Mouse (Mus musculus) CH12.LX (cell line): ENCODE data around the gene Chaf1a. TPM values are rescaled to one million over a fixed set of nuclear protein-coding genes. Genes with fewer than 3 reads are reported as not detected.

ENCODE experiments used
- DNase-seq: peaks from one replicate; pipeline ENCODE4 v3.0.0-alpha.2; 2013; ENCODE audit errors: extremely low read depth
- H3K27ac ChIP-seq: 2 replicates; pipeline ENCODE4 v1.5.1; 2012; ENCODE audit warnings: low read depth, mild to moderate bottlenecking, control low read depth, moderate library complexity; ENCODE audit not compliant: insufficient read depth
- H3K27me3 ChIP-seq: replicated peaks from 2 replicates; pipeline ENCODE3; 2012; ENCODE audit warnings: inconsistent platforms
- H3K36me3 ChIP-seq, 2 experiments: replicated peaks in 1 of 2; 2 replicates each; pipeline versions ENCODE3 to v1.6.1; 2012; ENCODE audit warnings: inconsistent platforms in 1 of 2, low read length in 1 of 2, mild to moderate bottlenecking in 1 of 2, mixed read lengths in 1 of 2, moderate library complexity in 1 of 2; ENCODE audit not compliant: control insufficient read depth in 1 of 2, insufficient read depth in 1 of 2
- H3K4me1 ChIP-seq, 2 experiments: 2 replicates each; pipeline ENCODE4 v1.6.1; 2012; ENCODE audit warnings: inconsistent platforms in 1 of 2, moderate library complexity in 1 of 2; ENCODE audit not compliant: insufficient read depth in 2 of 2, control insufficient read depth in 1 of 2
- H3K4me2 ChIP-seq: 2 replicates; pipeline ENCODE4 v1.6.1; 2012; ENCODE audit warnings: low read depth, mild to moderate bottlenecking, control low read depth; ENCODE audit not compliant: poor library complexity, insufficient read depth, severe bottlenecking
- H3K4me3 ChIP-seq, 3 experiments: fragments of 150-350 bp in 1 of 3; sonication (generic) in 1 of 3; replicated peaks in 1 of 3; 2 replicates each; pipeline versions ENCODE3 to v1.5.1; 2011 to 2012; ENCODE audit warnings: low read depth in 2 of 3, low read length in 2 of 3, mild to moderate bottlenecking in 2 of 3, moderate library complexity in 2 of 3, control low read depth in 1 of 3, improper control_type of control experiment in 1 of 3, inconsistent platforms in 1 of 3, mixed read lengths in 1 of 3; ENCODE audit not compliant: poor library complexity in 1 of 3
- H3K79me2 ChIP-seq: replicated peaks from 2 replicates; pipeline ENCODE4 v1.6.1; 2012; ENCODE audit warnings: mild to moderate bottlenecking, moderate library complexity; ENCODE audit not compliant: control insufficient read depth, poor library complexity, insufficient read depth, severe bottlenecking; ENCODE audit errors: extremely low read depth
- H3K9ac ChIP-seq: 2 replicates; pipeline ENCODE4 v1.6.1; 2012; ENCODE audit warnings: low read depth, mild to moderate bottlenecking, control low read depth, moderate library complexity; ENCODE audit not compliant: insufficient read depth
- H3K9me3 ChIP-seq: replicated peaks from 2 replicates; pipeline ENCODE3; 2012; ENCODE audit warnings: low read length, inconsistent platforms, mixed read lengths
- BHLHE40 ChIP-seq: IDR thresholded peaks from 2 replicates; pipeline ENCODE4 v1.6.1; 2011; ENCODE audit warnings: mild to moderate bottlenecking, low read depth, low read length, improper control_type of control experiment
- CHD1 ChIP-seq: IDR thresholded peaks from 2 replicates; pipeline ENCODE4 v1.6.1; 2012; ENCODE audit warnings: low read depth, low read length, improper control_type of control experiment, inconsistent platforms
- CHD2 ChIP-seq: IDR thresholded peaks from 2 replicates; pipeline ENCODE4 v1.6.1; 2011; ENCODE audit warnings: low read length, improper control_type of control experiment
- CTCF ChIP-seq, 2 experiments: IDR thresholded peaks in 1 of 2; conservative IDR thresholded peaks in 1 of 2; 2 replicates each; pipeline ENCODE4 v1.5.1; 2011 to 2012; ENCODE audit warnings: low read depth in 2 of 2, low read length in 2 of 2, improper control_type of control experiment in 1 of 2, inconsistent platforms in 1 of 2, mild to moderate bottlenecking in 1 of 2, moderate library complexity in 1 of 2
- E2F4 ChIP-seq: IDR thresholded peaks from 2 replicates; pipeline ENCODE4 v1.6.1; 2011; ENCODE audit warnings: low read depth, low read length, improper control_type of control experiment; ENCODE audit not compliant: insufficient replicate concordance
- ELF1 ChIP-seq: IDR thresholded peaks from 2 replicates; pipeline ENCODE4 v1.6.1; 2014; ENCODE audit warnings: low read depth, mild to moderate bottlenecking, inconsistent platforms, low read length, improper control_type of control experiment
- EP300 ChIP-seq: IDR thresholded peaks from 2 replicates; pipeline ENCODE4 v1.6.1; 2011; ENCODE audit warnings: low read length, improper control_type of control experiment
- ETS1 ChIP-seq: conservative IDR thresholded peaks from 2 replicates; pipeline ENCODE4 v1.6.1; 2012; ENCODE audit warnings: low read depth, mild to moderate bottlenecking, inconsistent platforms, low read length, improper control_type of control experiment, moderate library complexity
- GABPA ChIP-seq: IDR thresholded peaks from 2 replicates; pipeline ENCODE4 v1.6.1; 2012; ENCODE audit warnings: low read depth, low read length, improper control_type of control experiment, inconsistent platforms; ENCODE audit not compliant: insufficient replicate concordance
- HCFC1 ChIP-seq: IDR thresholded peaks from 2 replicates; pipeline ENCODE4 v1.6.1; 2012; ENCODE audit warnings: low read depth, mild to moderate bottlenecking, inconsistent platforms, low read length, improper control_type of control experiment
- IRF4 ChIP-seq: IDR thresholded peaks from 2 replicates; pipeline ENCODE4 v1.6.1; 2014; ENCODE audit warnings: low read depth, mild to moderate bottlenecking, inconsistent platforms, low read length, improper control_type of control experiment
- JUN ChIP-seq: IDR thresholded peaks from 2 replicates; pipeline ENCODE4 v1.6.1; 2011; ENCODE audit warnings: low read depth, mild to moderate bottlenecking, low read length, improper control_type of control experiment, moderate library complexity; ENCODE audit not compliant: insufficient read depth
- JUND ChIP-seq: conservative IDR thresholded peaks from 2 replicates; pipeline ENCODE4 v1.6.1; 2011; ENCODE audit warnings: low read depth, low read length, improper control_type of control experiment
- KAT2A ChIP-seq: IDR thresholded peaks from 2 replicates; pipeline ENCODE4 v1.6.1; 2012; ENCODE audit warnings: low read length, improper control_type of control experiment, inconsistent platforms; ENCODE audit not compliant: insufficient replicate concordance
- MAFK ChIP-seq: IDR thresholded peaks from 2 replicates; pipeline ENCODE4 v1.6.1; 2011; ENCODE audit warnings: low read length, improper control_type of control experiment; ENCODE audit not compliant: insufficient replicate concordance
- MAX ChIP-seq: IDR thresholded peaks from 2 replicates; pipeline ENCODE4 v1.6.1; 2011; ENCODE audit warnings: low read length, improper control_type of control experiment
- MAZ ChIP-seq: IDR thresholded peaks from 2 replicates; pipeline ENCODE4 v1.6.1; 2012; ENCODE audit warnings: low read depth, mild to moderate bottlenecking, inconsistent platforms, low read length, improper control_type of control experiment, moderate library complexity
- MEF2A ChIP-seq: IDR thresholded peaks from 2 replicates; pipeline ENCODE4 v1.6.1; 2014; ENCODE audit warnings: low read depth, mild to moderate bottlenecking, inconsistent platforms, low read length, improper control_type of control experiment, borderline replicate concordance
- MXI1 ChIP-seq: IDR thresholded peaks from 2 replicates; pipeline ENCODE4 v1.6.1; 2011; ENCODE audit warnings: mild to moderate bottlenecking, low read depth, low read length, improper control_type of control experiment
- MYC ChIP-seq: IDR thresholded peaks from 2 replicates; pipeline ENCODE4 v1.6.1; 2011; ENCODE audit warnings: low read depth, mild to moderate bottlenecking, improper control_type of control experiment, low read length
- NELFE ChIP-seq: IDR thresholded peaks from 2 replicates; pipeline ENCODE4 v1.6.1; 2011; ENCODE audit warnings: low read depth, low read length, improper control_type of control experiment
- NRF1 ChIP-seq: IDR thresholded peaks from 2 replicates; pipeline ENCODE4 v1.6.1; 2014; ENCODE audit warnings: low read depth, mild to moderate bottlenecking, inconsistent platforms, low read length, improper control_type of control experiment, moderate library complexity
- PAX5 ChIP-seq: IDR thresholded peaks from 2 replicates; pipeline ENCODE4 v1.6.1; 2012; ENCODE audit warnings: low read length, inconsistent platforms, mixed read lengths
- POLR2A ChIP-seq: IDR thresholded peaks from 2 replicates; pipeline ENCODE4 v1.6.1; 2011; ENCODE audit warnings: low read depth, mild to moderate bottlenecking, improper control_type of control experiment, low read length
- POLR2AphosphoS2 ChIP-seq: IDR thresholded peaks from 2 replicates; pipeline ENCODE4 v1.6.1; 2011; ENCODE audit warnings: low read depth, low read length, improper control_type of control experiment
- RAD21 ChIP-seq: IDR thresholded peaks from 2 replicates; pipeline ENCODE4 v1.6.1; 2011; ENCODE audit warnings: low read depth, mild to moderate bottlenecking, low read length, improper control_type of control experiment, moderate library complexity
- RCOR1 ChIP-seq: conservative IDR thresholded peaks from 2 replicates; pipeline ENCODE4 v1.6.1; 2012; ENCODE audit warnings: low read depth, mild to moderate bottlenecking, inconsistent platforms, low read length, improper control_type of control experiment
- SIN3A ChIP-seq: IDR thresholded peaks from 2 replicates; pipeline ENCODE4 v1.6.1; 2012; ENCODE audit warnings: low read length, improper control_type of control experiment, inconsistent platforms
- SMC3 ChIP-seq: IDR thresholded peaks from 2 replicates; pipeline ENCODE4 v1.6.1; 2011; ENCODE audit warnings: low read depth, low read length, improper control_type of control experiment
- TBP ChIP-seq: conservative IDR thresholded peaks from 2 replicates; pipeline ENCODE4 v1.6.1; 2011; ENCODE audit warnings: low read depth, low read length, improper control_type of control experiment
- TCF12 ChIP-seq: IDR thresholded peaks from 2 replicates; pipeline ENCODE4 v1.6.1; 2014; ENCODE audit warnings: low read depth, mild to moderate bottlenecking, inconsistent platforms, low read length, improper control_type of control experiment
- UBTF ChIP-seq: IDR thresholded peaks from 2 replicates; pipeline ENCODE4 v1.6.1; 2012; ENCODE audit warnings: low read depth, mild to moderate bottlenecking, inconsistent platforms, low read length, improper control_type of control experiment, moderate library complexity
- USF1 ChIP-seq: IDR thresholded peaks from 2 replicates; pipeline ENCODE4 v1.6.1; 2014; ENCODE audit warnings: low read depth, mild to moderate bottlenecking, inconsistent platforms, low read length, improper control_type of control experiment
- USF2 ChIP-seq: conservative IDR thresholded peaks from 2 replicates; pipeline ENCODE4 v1.6.1; 2011; ENCODE audit warnings: low read depth, low read length, improper control_type of control experiment
- ZC3H11A ChIP-seq: IDR thresholded peaks from 2 replicates; pipeline ENCODE4 v1.6.1; 2012; ENCODE audit warnings: low read depth, mild to moderate bottlenecking, inconsistent platforms, low read length, improper control_type of control experiment
- ZKSCAN1 ChIP-seq: IDR thresholded peaks from 2 replicates; pipeline ENCODE4 v1.6.1; 2012; ENCODE audit warnings: low read depth, inconsistent platforms, low read length, improper control_type of control experiment, borderline replicate concordance
- ZMIZ1 ChIP-seq: IDR thresholded peaks from 2 replicates; pipeline ENCODE4 v1.6.1; 2012; ENCODE audit warnings: low read depth, mild to moderate bottlenecking, inconsistent platforms, low read length, improper control_type of control experiment
- ZNF384 ChIP-seq: IDR thresholded peaks from 2 replicates; pipeline ENCODE4 v1.6.1; 2012; ENCODE audit warnings: low read depth, low read length, improper control_type of control experiment, inconsistent platforms
- dilution Hi-C: fragments of 300-500 bp; cut with MboI; formaldehyde crosslinking; loops from 2 replicates; pipeline ENCODE4 v1.14.3; 2020; ENCODE audit warnings: low sequenced_read_pairs; ENCODE audit not compliant: extremely low pct_unique_long_range_greater_than_20kb, extremely low pct_ligation_motif_present
- in situ Hi-C: fragments of 300-500 bp; cut with MboI; formaldehyde crosslinking; loops from 3 replicates; pipeline ENCODE4 v1.14.3; 2019; ENCODE audit warnings: low sequenced_read_pairs, low pct_ligation_motif_present, low pct_unique_long_range_greater_than_20kb, mixed read lengths
- polyA plus RNA-seq: library from polyadenylated mRNA; unstranded; fragments of >175 nt; gene quantifications from 2 replicates; pipeline ENCODE4 v1.2.1, GENCODE M21; 2012; ENCODE audit warnings: low read depth; ENCODE audit not compliant: insufficient read length
- total RNA-seq, 2 experiments: library from RNA; depleted of rRNA; stranded (reverse); fragments of 300-350 nt in 1 of 2; fragments of >200 nt in 1 of 2; gene quantifications; 2 replicates each; pipeline ENCODE4 v1.2.3; 2012 to 2014

Chaf1a gene
- total and polyA plus RNA-seq, 3 experiments = 18.4 to 97.1 (median 39.3) TPM

DNA sequence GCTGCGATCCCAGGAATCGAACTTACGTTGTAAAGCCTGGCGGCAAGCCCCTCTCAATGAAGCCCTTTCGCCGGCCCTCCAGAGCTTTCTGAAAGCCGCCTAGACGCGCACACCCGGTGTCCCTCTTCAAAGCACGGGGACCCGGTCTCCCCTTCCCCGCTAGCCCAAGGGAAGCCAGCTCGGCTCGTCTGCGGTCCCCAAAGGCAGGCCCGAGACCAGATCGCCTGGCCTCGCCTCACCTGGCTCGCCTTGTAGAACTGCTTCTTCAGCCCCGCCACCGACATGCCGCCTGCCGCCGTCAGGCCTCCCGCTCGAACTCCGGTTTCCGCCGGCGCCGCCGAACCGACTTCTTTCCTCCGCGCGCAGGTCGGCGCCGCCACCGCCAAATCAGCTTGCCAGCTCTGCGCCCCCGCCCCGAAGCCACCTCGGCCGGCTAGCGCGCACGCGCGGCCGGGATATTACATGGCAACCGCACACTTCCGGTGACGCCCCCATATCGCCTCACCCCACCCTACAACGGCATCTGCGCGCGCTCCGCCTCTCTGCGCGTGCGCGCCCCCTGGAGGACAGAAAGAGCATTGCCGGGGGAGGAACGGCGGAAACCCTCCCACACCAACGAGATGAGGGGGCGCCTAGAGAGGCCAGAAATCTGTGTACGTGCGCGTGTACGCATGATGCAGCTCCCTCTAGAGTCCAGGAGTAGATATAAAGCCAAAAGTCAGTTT, 3.9 kb upstream of the Chaf1a start, which contains the start of gene Sh3gl1:
TSS of gene Sh3gl1 (minus strand) at position 460 of the 725 bp plus-strand sequence.
- Histone ChIP-seq H3K27ac (peak within 1 kb of the TSS; percentile 66), H3K79me2 (peaks cover 58% of the 10 kb centered on the region), H3K36me3 (peaks cover 4 to 26% of the 10 kb centered on the region in 2 experiments), H3K4me2 (peak within 1 kb of the TSS; percentile 88), H3K4me1 (peaks cover 17 to 46% of the 10 kb centered on the region in 2 experiments), H3K9ac (peak within 1 kb of the TSS; percentile 78)
- in situ Hi-C loops (no loop called here), dilution Hi-C loops (no loop called here)
- DNase-seq = peak; percentile 96
- TF ChIP-seq CHD1 (no peak; the same call in 1 of the 2 replicates), E2F4 (peak; percentile 85; the same call in 1 of the 2 replicates), ELF1 (peak; percentile 95), IRF4 (peak; percentile 52; the same call in 1 of the 2 replicates), ZC3H11A (no peak), GABPA (peak; percentile 40; the same call in 1 of the 2 replicates), MAX (peak; percentile 85), SMC3 (peak; percentile 48), MYC (peak; percentile 94), CTCF (conservative IDR thresholded peaks at IDR 0.05 in 1 of 2, IDR thresholded peaks at IDR 0.05 in 1 of 2; ENCODE audit: low read depth in 2 of 2, low read length in 2 of 2) (peak; percentile 79 to 99; a peak in 3 of 4 replicates), ETS1 (peak; percentile 59), MAFK (0 out of 2 replicates have a peak, but pooled peaks have one; percentile 17), NELFE (peak; percentile 94), MXI1 (peak; percentile 78), MEF2A (peak; percentile 84; the same call in 1 of the 2 replicates), ZMIZ1 (peak; percentile 89; the same call in 1 of the 2 replicates), JUND (peak; percentile 25; the same call in 1 of the 2 replicates), CHD2 (peak; percentile 69), BHLHE40 (peak; percentile 66), ZNF384 (no peak), SIN3A (peak; percentile 84), USF1 (no peak), UBTF (0 out of 2 replicates have a peak, but pooled peaks have one; percentile 46), TCF12 (peak; percentile 83; the same call in 1 of the 2 replicates), NRF1 (peak; percentile 93), POLR2AphosphoS2 (peak; percentile 83), POLR2A (peak; percentile 90), KAT2A (0 out of 2 replicates have a peak, but pooled peaks have one; percentile 72), JUN (no peak), MAZ (peak; percentile 93), USF2 (no peak), EP300 (no peak), RAD21 (peak; percentile 29), HCFC1 (peak; percentile 89), ZKSCAN1 (no peak), TBP (peak; percentile 66; the same call in 1 of the 2 replicates), PAX5 (no peak), RCOR1 (peak; percentile 41; the same call in 1 of the 2 replicates)
- TF ChIP-seq, all 38 proteins: peak for 29
- Histone ChIP-seq H3K27me3 (no peaks in the 10 kb centered on the region), H3K9me3 (no peaks in the 10 kb centered on the region), H3K4me3 (peak within 1 kb of the TSS; percentile 74 to 98 (median 94))
